Mouse (Mus musculus) E14TG2a.4 (cell line): ENCODE data around the gene Capn11.

Source experiments
- CTCF ChIP-seq: conservative IDR thresholded peaks from 2 replicates; pipeline ENCODE4 v1.5.1; 2014; ENCODE audit warnings: low read length
- NANOG ChIP-seq: IDR thresholded peaks from 2 replicates; pipeline ENCODE4 v1.6.1; 2014; ENCODE audit warnings: borderline replicate concordance, low read length, mixed read lengths
- POU5F1 ChIP-seq: IDR thresholded peaks from 2 replicates; pipeline ENCODE4 v1.6.1; 2014; ENCODE audit warnings: low read length, borderline replicate concordance

DNA sequence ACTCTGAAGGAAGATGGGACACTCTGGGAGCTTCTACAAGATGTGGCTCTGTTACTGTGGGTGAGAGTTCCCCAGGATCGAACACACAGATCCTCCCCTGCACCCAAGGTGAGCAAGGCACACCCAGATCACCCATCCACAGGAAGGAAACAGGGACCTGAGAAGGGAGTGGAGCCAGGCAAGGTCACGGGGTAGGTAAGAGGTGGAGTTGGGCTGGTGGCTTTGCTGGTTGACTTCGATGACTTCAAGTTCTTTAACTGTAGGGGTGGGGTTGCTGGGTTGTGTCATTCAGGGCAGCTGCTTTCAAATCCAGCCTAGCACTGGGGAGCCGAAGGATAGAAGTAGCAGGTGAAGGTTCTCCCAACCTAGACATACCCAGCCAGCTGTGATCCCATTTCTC, 23.7 kb upstream of the Capn11 start:
- TF ChIP-seq CTCF (no peak), NANOG (no peak), POU5F1 (no peak)
